Mouse (Mus musculus): ENCODE measurements at regions not wholly inside any gene's neighbourhood (a gene's known extent, or its start where the extent isn't known, plus 50 kb on each side); places are given as distances from the start of the nearest gene placed in this dataset.

DNA sequence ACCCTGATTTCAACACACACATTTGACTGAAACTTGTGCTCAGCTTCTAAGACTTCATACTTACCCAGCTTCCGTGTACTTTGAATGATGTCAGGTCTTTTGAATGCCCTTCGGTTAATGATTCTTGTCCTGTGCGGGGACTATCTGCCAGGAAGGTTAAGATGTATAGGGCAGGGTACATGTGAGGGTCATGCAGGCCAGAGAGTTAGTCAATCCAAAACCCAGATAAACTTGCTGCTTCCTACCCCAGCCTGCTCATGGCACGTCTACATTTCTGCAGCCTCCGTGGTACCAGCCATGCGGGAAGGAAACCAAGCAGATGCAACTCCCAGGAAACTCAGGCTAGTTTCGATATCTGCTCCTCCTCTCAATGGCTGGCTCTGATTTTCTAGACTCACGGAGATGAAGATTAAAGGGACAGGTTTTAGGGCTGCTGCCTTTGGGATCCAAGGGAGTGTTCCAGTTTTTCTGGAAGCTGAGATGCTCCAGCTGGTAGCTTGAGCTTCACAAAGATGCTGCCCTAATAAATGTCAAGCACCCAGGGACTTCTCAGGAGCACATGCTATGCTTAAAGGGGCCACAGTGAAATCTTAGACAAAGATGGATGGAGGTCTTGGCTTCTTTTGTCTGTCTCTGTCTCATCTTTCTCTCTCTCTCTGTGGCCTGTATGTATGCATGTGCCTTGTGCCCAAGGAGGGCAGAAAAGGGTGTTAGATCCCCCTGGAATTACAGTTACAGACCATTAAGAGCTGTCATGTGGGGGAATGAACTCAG, 159.4 kb downstream of the Pten start:
- TF ChIP-seq CTCF (IDR thresholded peaks at IDR 0.05; ENCODE audit: insufficient read depth, low read length) = no peak
- TF ChIP-seq POLR2A (IDR thresholded peaks at IDR 0.05; ENCODE audit: borderline replicate concordance, extremely low read depth, low read depth, low read length) = no peak
